In genomic region chr17:28030446-28030845, GRCm38 (mm10) we compare ENCODE assay signal across 11 mouse cellular contexts. TPM values are rescaled to one million over a fixed set of nuclear protein-coding genes. Genes with fewer than 3 reads are reported as not detected.
A peak's percentile ranks its signal among the peaks of the same experiment; 100 is the strongest.
DNase-seq lines count a peak whose midpoint lies in the region; ATAC-seq lines count a peak whose summit lies in the region.
"Had no signal": no experiment of that assay in that cellular context is flagged by ENCODE, and none has a peak within 500 bp of the region (broad histone marks: within the 10 kb centered on the region; RNA-seq: fewer than 3 reads in every experiment).

No protein-coding gene starts in this region.

- ATAC-seq in liver, embryonic 11.5 days (replicated peaks; ENCODE audit: low FRiP score) = no peak
- no peak for ATAC-seq in liver, embryonic 12.5 days
- no peak for ATAC-seq in limb, embryonic 13.5 days (ENCODE audit: low FRiP score, low read depth)

- no peaks in the 10 kb centered on the region for H3K36me3 ChIP-seq in liver, embryonic 11.5 days (ENCODE audit: control insufficient read depth, insufficient read depth, low read length)
- 0 out of 2 replicates have a peak, but pooled peaks cover 3% of the 10 kb centered on the region for H3K36me3 ChIP-seq in liver, embryonic 12.5 days
- H3K36me3 ChIP-seq in limb, embryonic 13.5 days = peaks cover 10% of the 10 kb centered on the region

- no peak overlapping the region for H3K4me3 ChIP-seq in liver, embryonic 11.5 days (ENCODE audit: low read depth, low read length)
- H3K4me3 ChIP-seq in liver, embryonic 12.5 days = no peak overlapping the region
- H3K4me3 ChIP-seq in limb, embryonic 13.5 days = no peak overlapping the region
- H3K4me3 ChIP-seq: limb, embryonic 12.5 days; megakaryocyte, embryonic 14.5 days had no signal

- DNase-seq in heart, adult 11 months = peak; percentile 97
- DNase-seq in heart, postnatal 4 days = no peak
- DNase-seq in liver, embryonic 11.5 days (ENCODE audit: low spot score) = no peak
- DNase-seq in brain, adult 2 months (ENCODE audit: low read depth, low spot score) = peak; percentile 85
- no peak for DNase-seq in ovary, postnatal 36 days (ENCODE audit: low spot score)
- DNase-seq in kidney, adult 9 months = no peak
- DNase-seq: thymus, postnatal 14 days had no signal

- H3K4me2 ChIP-seq in liver, embryonic 11.5 days = no peak overlapping the region
- H3K4me2 ChIP-seq in liver, embryonic 12.5 days = no peak overlapping the region
- no peak overlapping the region for H3K4me2 ChIP-seq in limb, embryonic 13.5 days (replicated peaks)
- H3K4me2 ChIP-seq: limb, embryonic 12.5 days had no signal

- H3K9ac ChIP-seq in liver, embryonic 11.5 days (ENCODE audit: low read depth, low read length) = 0 out of 2 replicates have a peak overlapping the region, but pooled peaks have one; percentile 1
- H3K9ac ChIP-seq in liver, embryonic 12.5 days = no peak overlapping the region
- H3K9ac ChIP-seq in limb, embryonic 13.5 days = 0 out of 2 replicates have a peak overlapping the region, but pooled peaks have one; percentile 20
- H3K9ac ChIP-seq: limb, embryonic 12.5 days had no signal

- H3K4me1 ChIP-seq in liver, embryonic 11.5 days (replicated peaks; ENCODE audit: control insufficient read depth, insufficient read depth, low read length) = peaks cover 31% of the 10 kb centered on the region
- peaks cover 49% of the 10 kb centered on the region for H3K4me1 ChIP-seq in liver, embryonic 12.5 days
- peaks cover 55% of the 10 kb centered on the region for H3K4me1 ChIP-seq in limb, embryonic 13.5 days

- no peak overlapping the region for H3K27ac ChIP-seq in liver, embryonic 11.5 days (ENCODE audit: low read depth, low read length)
- no peak overlapping the region for H3K27ac ChIP-seq in liver, embryonic 12.5 days
- 0 out of 2 replicates have a peak overlapping the region, but pooled peaks have one; percentile 23 for H3K27ac ChIP-seq in limb, embryonic 13.5 days

- no peaks in the 10 kb centered on the region for H3K9me3 ChIP-seq in liver, embryonic 11.5 days (ENCODE audit: control insufficient read depth, low read length)
- H3K9me3 ChIP-seq in liver, embryonic 12.5 days (replicated peaks) = no peaks in the 10 kb centered on the region
- H3K9me3 ChIP-seq in limb, embryonic 13.5 days = no peaks in the 10 kb centered on the region
- H3K9me3 ChIP-seq: limb, embryonic 12.5 days; megakaryocyte, embryonic 14.5 days had no signal

- no peaks in the 10 kb centered on the region for H3K27me3 ChIP-seq in liver, embryonic 11.5 days (replicated peaks; ENCODE audit: control insufficient read depth, insufficient read depth, low read length)
- no peaks in the 10 kb centered on the region for H3K27me3 ChIP-seq in liver, embryonic 12.5 days (replicated peaks)
- H3K27me3 ChIP-seq in limb, embryonic 13.5 days = no peaks in the 10 kb centered on the region
- H3K27me3 ChIP-seq: limb, embryonic 12.5 days; megakaryocyte, embryonic 14.5 days had no signal

- 88% methylated on average over 10 of the region's 10 CpGs for WGBS in liver, embryonic 11.5 days
- 79% methylated on average over 10 of the region's 10 CpGs for WGBS in liver, embryonic 12.5 days (ENCODE audit: insufficient replicate concordance)
- 83% methylated on average over 10 of the region's 10 CpGs for WGBS in limb, embryonic 13.5 days

RNA-seq across cellular contexts. Expression of gene Tcp11, which starts 50.0 kb away (rescaled TPM):
- under 1 TPM in 1 of 2 experiments, not detected in 1; 0.14 TPM for total RNA-seq in heart, postnatal 4 days (2021)
- polyA plus RNA-seq in liver, embryonic 11.5 days (2014; fragmentation: Nextera tagmentation; extraction: Ambion mirVana) = 0.61 and 0.97 TPM in 2 replicates
- 0.44 and 0.53 TPM in 2 replicates for polyA plus RNA-seq in liver, embryonic 12.5 days (2016; fragmentation: Nextera tagmentation; extraction: Ambion mirVana)
- 1.4 and 1.9 TPM in 2 replicates for polyA plus RNA-seq in limb, embryonic 13.5 days (2015; fragmentation: Nextera tagmentation; extraction: Ambion mirVana)

Comparison
In these comparisons a context has a peak if more than half of its experiments do, and no peak if none do; other contexts are left out.
1. DNase-seq: peak in heart, adult 11 months (single experiment) and brain, adult 2 months (single experiment); none in heart, postnatal 4 days (single experiment), liver, embryonic 11.5 days (single experiment), ovary, postnatal 36 days (single experiment) and kidney, adult 9 months (single experiment).